Mouse (Mus musculus) inflammation-experienced regulatory T-cells, adult 6 months (primary cell): ENCODE measurements around the gene Surf1. TPM values are rescaled to one million over a fixed set of nuclear protein-coding genes. Genes with fewer than 3 reads are reported as not detected.

Source experiments
- ATAC-seq: one replicate; pipeline ENCODE4 v1.8.0; 2017
- polyA plus RNA-seq, 3 experiments: library from polyadenylated mRNA; unstranded; fragments of 100-300 nt; shearing (Covaris generic); gene quantifications; one replicate each; pipeline ENCODE4 v1.2.1; 2017

Gene Surf1
- 100 to 1,000 TPM; 110 to 139 (median 122) TPM for polyA plus RNA-seq

DNA sequence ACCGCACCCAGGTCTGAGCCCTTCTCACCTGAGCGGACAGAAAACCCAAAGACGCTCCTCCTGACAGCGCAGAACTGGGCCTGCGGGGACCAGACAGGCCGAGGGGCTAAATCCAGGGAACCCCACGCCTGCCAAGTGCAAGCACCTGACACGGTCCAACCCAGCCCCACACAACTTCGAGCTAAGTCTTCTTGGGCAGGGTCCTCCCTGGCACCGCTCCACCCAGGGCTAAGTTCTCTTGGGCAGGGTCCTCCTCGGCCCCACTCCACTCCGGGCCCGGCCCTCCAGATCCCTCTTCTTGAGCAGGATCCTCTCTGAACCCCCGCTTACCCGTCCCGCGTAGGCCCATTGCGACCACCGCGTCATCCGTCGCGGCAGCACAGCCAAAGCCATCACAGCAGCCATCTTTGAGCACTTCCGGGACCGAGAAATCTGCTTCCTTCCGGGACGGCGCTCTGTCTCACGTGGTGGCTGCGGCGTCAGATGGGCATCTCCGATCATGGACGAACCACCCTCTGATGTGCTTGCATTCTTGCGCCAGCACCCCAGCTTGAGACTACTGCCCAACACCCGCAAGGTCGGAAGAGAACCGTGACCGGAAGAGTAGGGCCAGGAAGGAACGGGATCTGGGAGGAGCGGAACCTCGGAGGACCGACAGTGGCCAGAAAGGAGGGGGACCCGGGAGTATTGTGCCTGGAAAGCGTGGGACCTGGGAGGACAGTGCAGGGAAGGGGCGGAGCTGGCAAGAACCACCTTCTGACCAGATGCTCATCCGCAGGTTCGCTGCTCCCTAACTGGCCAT, at the start of gene Surf1, which contains the start of gene Surf2:
Surf1 (minus strand) TSS at position 604 of the 802 bp plus-strand sequence.
Surf2 (plus strand) TSS at position 441 of the 802 bp plus-strand sequence.
- ATAC-seq: peak; percentile 94

DNA sequence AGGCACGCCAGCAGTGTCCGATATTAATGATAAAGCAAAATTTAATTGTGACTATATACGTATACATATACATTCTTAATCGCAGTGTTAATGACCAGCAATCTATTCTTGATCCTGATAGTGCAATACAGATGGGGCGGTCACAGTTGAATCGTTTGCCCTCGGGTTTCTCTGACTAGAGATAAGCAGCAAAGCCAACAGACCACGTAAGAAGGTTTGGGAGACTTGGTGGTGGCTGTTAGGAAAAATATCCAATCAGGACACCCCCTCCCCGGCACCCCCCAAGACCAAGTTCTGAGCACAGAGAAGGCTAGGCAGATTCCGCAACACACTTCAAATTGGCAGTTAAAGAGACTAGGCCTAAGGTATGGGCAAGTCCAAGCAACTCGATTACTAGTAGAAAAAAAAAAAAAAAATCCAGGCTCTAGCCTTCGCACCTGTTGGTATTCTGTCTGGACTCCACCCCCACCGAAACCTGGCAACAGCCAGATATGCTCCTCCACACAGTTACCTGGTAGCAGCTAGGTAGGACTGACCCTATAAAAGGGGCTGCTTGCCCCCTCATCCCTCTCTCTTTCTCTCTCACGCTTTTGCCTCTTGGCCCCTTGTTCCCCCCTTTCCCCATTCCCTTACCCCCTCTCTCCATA, 48.5 kb upstream of the Surf1 start:
- ATAC-seq: no peak

DNA sequence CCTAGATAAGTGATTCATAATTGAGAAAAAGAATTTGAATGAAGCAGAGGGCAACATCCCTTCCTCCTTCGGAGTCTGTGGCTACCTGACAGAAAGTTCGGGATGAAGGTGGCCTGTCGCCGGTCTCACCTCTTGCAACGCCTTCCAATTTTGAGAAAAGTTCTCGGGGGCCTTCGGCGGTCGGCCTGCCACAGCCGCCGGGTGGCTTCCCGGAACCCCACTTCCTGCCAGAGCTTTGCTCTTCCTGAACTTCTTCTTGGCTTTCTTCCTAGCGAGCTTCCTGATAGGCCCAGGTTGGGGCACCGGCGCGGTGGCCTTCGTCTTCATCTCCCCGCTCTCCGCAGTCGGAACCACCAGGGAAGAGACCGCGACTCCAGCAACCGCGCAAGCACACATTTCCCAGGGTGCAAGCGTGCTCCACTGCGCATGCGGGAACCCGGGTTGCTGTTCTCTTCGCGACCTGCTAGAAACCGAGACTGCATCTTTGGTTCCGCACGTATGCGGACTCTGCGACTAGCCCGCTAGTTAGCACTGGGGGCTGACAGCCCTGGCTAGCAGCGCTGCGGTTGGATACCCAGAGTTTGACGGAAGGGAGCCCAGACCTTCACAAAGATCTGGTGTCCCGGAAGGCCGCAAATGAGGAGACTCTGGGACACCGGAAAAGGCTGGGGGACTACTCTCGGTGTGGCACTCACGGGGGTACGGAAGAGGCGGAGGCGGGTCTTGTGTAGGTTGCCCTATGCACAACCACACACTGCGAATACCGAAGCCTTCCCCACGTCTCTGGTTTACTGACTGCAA, 47.8 kb upstream of the Surf1 start, which contains the start of gene Rexo4:
Rexo4 (minus strand) TSS at position 464 of the 801 bp plus-strand sequence.
- ATAC-seq: peak; percentile 84

DNA sequence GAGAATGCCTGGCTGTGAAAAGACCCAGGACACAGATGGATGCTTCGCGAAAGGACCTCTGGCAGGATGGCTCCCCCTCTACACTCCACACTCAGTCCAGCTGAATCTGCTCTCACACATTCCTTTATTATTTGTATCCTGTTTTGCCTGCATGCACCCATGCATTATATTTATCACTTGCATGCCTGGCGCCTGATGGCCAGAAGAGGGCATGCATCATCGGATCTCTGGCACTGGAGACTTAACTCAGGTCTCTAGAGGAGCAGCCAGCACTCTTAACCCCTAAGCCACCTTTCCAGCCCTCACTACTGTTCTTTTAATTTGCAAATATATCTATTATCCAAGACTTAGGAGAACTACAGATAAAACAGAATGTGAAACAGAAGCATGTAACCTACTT, 44.4 kb upstream of the Surf1 start:
- no peak for ATAC-seq

DNA sequence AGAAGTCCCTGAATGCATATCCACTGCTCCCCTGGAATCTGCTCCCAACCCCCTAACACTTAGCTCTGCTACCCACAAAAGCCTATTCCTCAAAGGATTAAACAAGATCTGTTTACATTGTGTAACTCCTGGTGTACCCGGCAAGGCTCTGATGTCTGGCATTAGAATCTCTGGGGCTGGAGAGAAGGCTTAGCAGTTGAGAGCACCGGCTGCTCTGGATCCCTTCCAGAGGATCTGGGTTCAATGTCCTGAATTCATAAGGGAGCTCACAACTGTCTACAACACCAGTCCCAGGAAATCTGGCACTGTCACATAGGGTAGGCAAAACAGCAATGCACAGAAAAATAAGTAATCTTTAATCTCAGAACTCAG, 41.1 kb upstream of the Surf1 start:
- no peak for ATAC-seq

DNA sequence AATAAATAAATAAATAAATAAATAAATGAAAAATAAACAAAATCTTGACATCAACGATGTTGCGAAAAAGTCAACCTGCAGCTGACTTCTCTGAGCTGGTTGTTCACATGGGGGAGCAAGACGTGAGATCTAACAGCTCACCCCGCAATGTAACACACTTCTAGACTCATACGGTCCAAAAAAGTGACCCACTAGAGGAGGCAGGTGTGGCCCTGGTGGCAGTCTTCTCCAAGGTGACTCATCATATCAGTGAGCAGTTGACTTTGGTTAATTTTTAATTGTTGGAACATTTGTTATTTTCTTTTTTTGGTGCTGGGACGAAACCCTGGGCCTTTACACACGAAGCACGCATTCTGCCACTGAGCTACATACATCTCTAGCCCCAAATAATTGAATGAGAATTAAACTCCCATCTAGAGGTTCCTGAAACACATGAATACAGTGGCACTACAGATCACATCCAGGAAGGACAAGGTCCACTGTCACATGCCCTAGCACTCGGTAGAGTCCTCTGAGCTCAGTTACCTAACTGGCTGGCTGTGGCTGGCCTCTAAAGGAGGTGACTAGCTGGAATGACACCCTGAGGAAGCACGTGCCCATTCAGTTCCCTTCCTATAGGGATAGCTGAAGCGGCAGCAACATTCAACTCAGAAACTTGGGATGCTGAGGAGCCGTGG, 40.6 kb upstream of the Surf1 start:
- no peak for ATAC-seq

DNA sequence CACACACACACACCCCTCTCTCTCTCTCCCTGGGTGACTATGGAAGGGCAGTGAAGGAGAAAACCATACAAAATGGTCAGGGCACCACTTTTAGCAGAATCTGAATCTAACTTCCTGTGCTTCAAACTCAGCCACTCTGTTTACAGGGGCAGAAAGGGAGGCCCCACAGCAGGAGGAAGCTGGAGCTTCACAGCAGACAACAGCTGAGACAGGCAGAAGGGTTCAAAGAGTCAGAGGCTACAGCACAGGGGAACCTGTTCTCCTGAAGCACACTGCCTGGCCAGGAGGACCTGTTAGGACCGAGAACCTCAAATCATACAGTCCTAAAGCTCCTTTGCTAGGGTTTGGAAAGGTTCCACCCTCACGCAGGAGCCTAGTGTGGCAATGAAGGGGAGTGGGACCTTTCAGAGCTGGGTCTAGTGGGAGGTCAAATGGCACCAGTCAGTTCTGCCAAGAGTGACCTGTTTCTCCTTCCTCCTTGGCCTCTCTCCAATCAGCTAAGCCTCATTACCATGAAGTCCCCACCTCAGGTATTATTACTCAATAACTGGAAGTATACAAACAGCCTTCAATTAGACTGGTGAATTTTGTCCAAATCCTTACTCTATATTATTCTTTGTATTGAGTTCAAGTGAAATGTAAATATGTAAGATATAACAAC, 38.5 kb upstream of the Surf1 start:
- ATAC-seq: no peak

DNA sequence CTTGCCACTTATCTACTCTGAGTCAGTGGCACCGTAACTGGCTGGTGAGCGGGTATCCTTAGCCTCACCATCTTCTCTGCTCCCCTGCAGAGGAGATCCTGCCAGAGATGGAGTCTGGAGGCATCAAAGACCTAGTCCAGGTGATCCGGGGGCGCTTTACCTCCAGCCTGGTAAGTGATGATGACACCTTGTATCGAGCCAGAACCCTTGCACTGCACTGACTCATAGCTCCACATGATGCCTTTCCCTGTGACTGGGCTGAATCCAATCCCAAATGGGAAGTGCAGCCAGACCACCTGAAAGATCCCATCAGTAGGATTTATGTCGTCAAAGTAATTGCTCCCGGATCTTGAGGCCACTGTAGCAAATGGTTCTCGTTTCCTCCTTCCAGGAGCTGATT, 36.5 kb upstream of the Surf1 start:
- ATAC-seq: no peak

DNA sequence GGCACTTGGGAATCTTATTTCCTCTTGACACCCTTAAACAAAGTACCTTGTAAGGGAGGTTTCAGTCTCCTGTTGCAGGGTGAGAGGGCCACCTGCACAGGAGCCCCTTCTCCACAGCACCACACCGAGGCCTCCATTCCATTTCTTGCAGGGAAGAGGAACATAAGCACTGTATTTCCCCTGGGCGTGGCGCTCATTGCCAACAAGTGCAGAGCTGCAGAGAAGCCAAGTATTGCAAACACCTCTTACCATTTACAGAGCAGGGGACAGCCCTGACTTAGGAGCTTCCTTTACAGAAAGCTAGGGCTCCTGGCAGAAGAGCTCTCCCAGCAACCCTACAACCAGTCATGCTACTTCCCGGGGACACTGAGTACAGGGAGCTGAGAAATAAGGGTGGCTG, 35.9 kb upstream of the Surf1 start:
- no peak for ATAC-seq

DNA sequence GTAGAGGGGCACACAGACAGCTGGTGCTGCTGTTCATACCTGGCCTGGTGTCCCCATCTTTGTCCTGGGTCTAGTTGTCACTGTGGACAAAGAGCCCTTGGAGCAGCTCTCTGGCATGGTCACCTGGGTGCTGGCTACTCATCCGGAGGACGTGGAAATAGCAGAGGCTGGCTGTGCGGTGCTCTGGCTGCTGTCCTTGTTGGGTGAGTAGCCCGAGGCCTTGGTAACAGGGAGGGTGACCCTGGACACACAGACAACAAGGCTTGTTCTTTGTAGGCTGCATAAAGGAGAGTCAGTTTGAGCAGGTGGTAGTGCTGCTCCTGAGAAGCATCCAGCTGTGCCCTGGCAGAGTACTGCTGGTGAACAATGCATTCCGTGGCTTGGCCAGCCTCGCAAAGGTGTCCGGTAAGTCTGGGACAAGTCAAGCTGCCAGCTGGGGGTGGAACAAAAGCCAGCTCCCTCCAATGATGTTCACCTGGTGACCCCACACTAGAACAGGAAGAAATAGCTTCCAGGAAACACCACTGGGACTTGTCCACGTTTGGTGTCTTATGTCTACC, 35.1 kb upstream of the Surf1 start:
- ATAC-seq: no peak

DNA sequence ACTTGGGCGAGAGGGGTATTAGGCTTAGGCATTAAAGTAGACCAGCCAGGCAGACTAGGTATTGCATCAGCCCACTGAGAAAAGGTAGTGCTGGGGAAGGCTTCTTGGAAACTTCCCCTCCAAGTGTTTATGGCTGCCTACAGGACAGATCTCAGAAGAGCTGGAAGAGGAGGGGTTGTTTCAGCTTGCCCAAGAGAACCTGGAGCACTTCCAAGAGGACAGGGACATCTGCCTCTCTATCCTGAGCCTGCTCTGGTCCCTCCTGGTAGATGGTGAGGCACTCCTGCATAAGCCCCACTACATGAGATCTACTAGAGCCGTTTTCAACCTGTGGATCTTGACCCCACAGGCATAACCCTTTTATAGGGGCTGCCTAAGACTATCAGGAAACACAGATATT, 34.1 kb upstream of the Surf1 start:
- no peak for ATAC-seq

DNA sequence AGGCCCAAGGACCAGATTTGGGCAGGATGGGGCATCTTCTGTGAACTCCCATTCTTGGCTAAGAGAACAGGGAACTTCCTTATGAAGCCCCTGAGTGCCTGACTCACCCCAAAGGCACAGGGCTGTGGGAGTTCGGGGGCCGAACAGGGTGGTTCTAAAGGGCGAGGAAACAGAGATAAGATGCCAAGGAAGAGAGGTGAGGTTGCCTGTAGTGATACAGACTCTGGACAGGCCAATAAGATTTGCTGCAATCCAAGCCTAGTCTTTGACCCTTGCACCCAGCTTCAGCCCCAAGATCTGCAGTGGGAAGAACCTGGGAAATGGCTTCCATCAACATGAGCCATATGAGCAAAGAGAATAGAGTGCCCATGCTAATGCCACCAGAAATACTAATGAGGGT, 26.9 kb upstream of the Surf1 start:
- no peak for ATAC-seq

DNA sequence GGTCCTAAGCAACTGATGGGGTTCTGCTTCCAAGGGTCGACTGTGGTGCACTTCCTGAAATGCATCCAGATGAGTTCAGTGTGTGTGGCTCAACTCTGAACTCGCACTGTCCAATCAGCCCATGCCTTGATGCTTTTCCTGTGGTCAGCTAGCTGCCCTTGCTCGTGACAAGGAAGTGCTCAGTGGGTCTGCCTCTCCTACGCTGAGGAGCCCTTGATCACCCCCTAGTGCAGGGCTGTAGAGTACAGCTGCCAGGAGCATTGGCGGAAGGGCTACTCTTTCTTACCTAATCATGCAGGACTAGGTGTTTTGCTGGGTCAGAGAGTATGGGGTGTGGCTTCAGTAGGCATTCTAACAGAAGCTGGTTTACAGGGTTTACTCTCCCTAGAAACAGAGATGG, 25.2 kb upstream of the Surf1 start:
- ATAC-seq: no peak

DNA sequence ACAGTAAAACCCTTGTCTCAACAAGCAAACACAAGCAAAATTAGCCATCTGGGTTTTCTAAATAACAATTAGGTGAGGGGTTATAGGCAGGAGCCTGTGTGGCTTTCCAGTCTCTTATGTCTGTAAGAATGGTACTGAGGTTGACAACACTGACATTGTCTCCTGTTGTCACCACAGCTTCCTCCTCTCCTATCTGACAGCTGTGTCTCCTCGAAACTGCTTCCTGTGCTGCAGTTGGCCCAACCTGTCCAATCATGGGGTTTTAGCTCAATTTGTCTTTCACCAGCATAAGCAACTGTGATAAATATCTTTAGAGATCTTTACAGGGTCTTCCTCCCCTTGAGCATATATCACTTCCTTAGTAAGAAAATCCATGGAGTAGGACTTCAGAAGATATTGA, 20.1 kb upstream of the Surf1 start:
- peak; percentile 25 for ATAC-seq

DNA sequence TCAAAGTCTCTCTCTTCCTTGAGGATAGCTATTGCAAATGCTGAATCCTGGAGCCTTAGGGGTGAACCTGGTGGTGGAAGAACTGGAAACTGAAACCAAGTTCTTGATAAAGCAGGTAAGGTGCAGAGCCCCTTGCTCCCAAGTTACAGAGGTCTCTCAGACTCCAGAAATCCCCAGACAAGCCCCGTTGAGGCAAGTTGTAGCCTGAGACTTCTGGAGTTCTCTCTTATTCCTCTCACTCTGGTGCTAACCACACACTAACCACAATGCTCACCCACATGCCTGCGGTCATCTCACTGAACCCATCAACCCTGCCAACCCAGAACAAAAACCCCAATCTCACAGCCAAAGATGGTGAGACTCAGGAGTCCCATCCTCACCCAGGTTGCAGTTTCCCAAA, 19.0 kb upstream of the Surf1 start:
- ATAC-seq: no peak

DNA sequence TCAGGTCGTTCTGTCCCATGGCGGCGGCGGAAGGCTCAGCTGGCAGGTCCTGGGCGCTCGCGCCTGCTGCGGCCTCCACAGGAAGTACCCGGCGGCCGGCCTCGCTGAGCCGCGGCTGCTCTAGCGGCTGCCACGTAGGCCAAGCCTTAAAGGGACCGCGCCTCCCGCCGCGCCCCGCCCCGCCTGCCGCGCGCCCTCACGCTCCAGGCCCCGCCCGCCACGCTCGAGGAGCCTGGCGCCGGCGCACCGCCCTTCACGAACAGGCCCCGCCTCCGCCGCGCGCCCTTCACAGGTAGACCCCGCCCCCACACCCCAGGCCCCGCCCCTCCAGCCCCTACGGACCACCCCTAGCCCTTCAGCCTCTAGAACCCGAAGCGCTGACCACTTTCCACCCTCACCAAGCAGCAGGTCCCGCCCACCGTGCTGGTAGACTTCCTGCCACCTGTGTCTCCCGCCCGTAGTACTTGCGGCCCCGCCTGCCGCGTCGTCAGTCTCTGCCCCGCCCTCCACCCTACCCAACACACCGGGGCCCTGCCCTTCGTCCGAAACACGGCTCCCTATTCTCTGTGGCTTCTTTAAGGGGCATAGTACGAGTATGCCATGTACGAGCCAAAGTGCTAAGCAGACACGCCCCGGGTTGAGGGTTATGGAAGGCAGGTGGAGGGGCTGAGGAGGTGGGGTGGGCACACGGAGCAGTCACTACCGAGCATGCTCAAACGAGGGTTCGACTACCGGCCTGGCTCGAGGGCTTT, 17.1 kb upstream of the Surf1 start, which contains the start of the genes Surf4 and Stkld1:
Surf4 (minus strand) TSS at position 625 of the 752 bp plus-strand sequence.
Stkld1 (plus strand) TSS at position 744 of the 752 bp plus-strand sequence.
- peak; percentile 78 for ATAC-seq

DNA sequence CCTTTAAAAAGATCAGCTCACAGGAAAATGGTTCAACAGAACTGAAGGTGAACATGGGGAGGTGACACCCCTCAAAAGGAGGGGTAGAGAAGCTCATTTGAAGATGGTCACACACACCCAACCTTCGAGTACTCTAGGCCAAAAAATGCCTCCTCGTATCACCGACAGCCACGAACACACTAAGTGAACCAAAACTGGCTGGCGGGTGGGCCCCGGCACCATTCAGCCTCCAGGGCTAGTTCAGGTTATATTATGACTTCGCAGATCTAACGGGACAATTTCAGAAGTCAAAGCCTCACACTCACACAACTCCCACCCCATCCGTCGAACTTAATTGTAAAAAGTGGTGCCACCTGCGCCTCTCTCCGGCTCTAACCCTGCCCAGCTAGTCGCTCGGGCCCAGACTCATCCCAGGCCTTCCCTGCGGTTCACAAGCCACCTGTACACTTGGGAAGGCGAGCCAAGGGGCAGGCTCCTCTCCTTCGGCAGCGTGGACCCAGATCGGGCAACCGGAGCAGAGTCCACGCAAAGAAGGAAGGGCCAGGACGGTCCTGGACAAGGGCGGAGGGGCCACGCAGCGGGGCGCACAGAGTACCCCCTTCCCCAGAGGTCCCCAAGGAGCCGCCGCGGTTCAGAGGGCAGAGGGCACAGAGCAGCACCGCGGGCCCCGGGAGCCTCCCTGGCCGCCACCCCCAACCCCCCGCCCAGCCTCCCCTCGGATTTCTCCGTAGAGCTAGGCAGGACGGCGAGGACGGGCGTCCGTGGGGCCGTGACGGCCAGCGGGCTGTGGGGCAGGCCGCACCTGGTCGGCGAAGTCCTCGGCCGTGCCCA, 16.4 kb upstream of the Surf1 start:
- ATAC-seq: no peak

DNA sequence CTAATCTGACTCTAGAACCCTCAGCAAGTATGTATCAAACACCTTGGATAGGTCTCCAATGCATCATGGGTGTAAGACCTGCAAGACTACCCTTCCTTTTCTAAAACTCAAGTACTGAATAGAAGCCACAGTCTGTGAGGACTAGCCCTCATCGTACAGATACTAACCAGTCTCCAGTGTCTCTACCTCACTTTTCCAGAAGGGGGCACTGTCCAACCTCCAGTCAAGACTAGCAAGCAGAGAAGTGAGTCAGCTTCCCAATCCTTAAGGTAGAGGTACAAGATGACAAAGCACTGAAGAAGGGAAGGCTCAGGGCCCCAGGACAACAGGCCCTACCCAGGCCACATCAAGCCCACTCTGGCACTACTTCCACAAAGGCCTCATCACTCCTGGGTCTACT, 14.1 kb upstream of the Surf1 start:
- ATAC-seq: peak; percentile 21

DNA sequence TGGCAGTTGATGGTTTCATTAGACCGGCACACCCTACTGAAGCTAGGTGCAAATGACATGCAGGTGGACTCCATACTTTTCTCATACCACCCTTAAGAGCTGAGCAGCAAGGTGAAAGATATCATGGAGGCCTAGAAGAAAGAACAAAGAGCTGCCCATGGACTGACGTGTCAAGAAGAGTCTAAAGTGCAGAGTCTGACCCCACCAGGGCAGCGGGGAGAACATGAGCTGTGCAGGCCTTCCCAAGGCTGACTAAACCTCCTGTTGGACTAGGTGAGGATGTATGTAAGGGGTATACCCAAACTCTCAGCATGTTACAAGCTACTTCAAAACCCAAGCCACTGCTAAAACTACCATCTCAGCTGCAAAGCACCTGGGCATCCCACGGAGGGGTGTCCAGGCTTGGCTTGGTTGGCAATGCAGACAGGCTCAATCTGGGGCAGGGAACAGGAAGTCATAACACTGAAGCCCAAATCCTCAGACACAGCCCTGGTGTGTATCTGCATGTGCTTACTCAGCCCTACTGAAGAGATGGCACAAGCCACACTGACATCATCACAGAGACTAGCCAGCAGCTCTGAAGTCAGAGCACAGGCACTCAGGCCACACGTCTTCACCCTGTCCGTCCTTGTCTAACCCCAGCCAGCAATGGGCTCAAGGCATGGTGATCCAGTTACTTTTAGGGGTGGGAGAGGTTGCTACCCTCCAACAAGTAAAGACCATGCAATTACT, 11.6 kb upstream of the Surf1 start:
- no peak for ATAC-seq
